Mouse (Mus musculus): ENCODE measurements around the gene Zfp691.
A peak's percentile ranks its signal among the peaks of the same experiment; 100 is the strongest.

Gene Zfp691

DNA sequence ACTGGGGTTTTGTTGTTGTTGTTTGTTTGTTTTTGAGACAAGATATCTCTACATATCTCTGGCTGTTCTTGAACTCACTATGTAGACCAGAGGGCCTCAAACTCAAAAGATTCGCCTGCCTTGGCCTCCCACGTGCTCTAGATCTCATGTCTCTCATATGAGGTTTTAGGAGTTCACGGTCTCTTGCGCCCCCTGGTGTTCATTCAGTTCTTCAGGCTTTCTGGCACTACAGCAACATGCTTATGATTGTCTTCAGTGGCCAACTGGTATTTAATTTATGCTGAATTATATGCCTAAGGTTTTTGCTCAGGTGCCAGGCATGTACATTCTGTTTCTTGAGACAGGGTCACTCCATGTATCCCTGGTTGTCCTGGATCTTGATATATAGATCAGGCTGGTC lies 6.3 kb downstream of the Zfp691 start:
- peak; percentile 60 to 64 for DNase-seq (ENCODE audit: low spot score in 2 of 2)

GRCm38 (mm10) chr4:119167068-119167467 lies 6.9 kb downstream of the Zfp691 start:
- no peak for DNase-seq (ENCODE audit: low spot score in 2 of 2)

- DNase-seq (ENCODE audit: low spot score in 2 of 2) = no peak
Observed at GRCm38 (mm10) chr4:119165916-119166315, 8.1 kb downstream of the Zfp691 start.

GRCm38 (mm10) chr4:119162990-119163389 lies 11.0 kb downstream of the Zfp691 start:
- DNase-seq (ENCODE audit: low spot score in 2 of 2) = no peak

DNA sequence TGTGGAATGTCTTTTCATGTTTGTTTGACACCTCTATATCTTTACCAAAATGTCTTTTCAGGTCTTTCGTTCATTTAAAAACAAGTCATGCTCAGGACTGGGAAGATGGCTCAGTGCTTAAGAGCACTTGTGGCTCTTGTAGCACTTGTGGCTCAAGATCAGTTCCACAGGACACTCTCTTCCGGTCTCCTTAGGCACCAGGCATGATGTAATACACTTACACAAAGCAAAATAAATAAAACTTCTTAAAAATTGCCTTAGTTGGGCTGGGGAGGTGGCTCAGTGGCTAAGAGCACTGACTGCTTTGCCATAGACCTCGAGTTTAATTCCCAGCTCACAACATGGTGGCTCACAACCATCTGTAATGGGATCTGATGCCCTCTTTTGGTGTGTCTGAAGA lies 12.6 kb downstream of the Zfp691 start:
- no peak for DNase-seq (ENCODE audit: low spot score in 2 of 2)

DNA sequence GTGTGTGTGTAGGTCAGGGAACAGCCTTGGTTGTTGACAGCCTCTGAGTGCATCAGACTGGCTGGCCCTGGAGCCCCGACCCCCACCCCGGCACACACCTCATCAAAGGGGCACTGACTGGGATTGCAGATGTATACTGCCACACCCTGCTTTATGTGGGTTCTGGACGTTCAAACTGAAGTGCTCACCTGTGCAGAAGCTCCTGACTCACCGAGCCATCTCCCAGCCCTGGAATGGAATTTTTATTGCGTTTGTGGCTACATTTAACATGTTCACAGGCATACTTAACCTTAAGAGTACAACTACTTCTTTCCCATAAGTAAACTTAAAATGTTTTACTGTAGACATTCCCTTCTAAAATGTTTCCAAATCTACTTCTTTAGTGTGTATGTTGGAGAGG lies 16.1 kb downstream of the Zfp691 start:
- no peak for DNase-seq (ENCODE audit: low spot score in 2 of 2)

DNA sequence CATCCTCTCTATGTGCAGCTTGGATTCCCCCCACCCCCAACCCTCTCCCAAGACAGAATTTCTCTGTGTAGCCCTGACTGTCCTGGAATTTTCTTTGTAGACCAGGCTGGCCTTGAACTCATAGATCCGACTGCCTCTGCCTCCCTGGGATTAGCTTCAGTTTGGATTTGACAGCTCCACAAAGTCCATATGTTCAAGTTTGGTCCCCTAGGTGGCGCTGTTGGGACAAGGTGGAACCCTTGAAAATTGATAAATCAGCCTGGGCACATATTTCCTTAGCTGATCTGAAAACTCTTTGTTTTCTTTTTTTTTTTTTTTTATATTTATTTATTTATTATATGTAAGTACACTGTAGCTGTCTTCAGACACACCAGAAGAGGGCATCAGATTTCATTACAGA lies 16.8 kb downstream of the Zfp691 start:
- peak in 1 of 2 experiments; percentile 47 for DNase-seq (ENCODE audit: low spot score in 2 of 2)

DNA sequence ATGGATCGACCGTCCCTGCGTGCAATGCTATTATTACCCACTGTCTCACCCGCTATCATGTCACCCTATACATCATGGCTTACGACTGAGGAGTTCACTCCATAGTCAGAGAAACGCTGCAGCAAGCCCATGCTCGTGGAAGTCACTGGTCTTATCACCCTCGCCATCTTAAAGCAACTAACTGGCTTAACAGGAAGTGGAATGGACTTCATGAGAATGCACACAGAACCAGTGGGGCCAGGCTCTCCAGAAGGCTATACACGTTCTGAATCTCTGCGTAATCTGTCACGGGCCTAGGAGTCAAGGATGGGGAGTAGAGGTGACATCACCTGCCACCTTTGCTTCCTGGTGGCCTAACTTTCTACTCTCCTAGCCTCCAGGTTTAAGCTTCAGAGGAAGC lies 25.3 kb downstream of the Zfp691 start:
- DNase-seq (ENCODE audit: low spot score in 2 of 2) = peak in 1 of 2 experiments; percentile 52

GRCm38 (mm10) chr4:119147347-119147746 lies 26.6 kb downstream of the Zfp691 start:
- DNase-seq (ENCODE audit: low spot score in 2 of 2) = no peak

DNA sequence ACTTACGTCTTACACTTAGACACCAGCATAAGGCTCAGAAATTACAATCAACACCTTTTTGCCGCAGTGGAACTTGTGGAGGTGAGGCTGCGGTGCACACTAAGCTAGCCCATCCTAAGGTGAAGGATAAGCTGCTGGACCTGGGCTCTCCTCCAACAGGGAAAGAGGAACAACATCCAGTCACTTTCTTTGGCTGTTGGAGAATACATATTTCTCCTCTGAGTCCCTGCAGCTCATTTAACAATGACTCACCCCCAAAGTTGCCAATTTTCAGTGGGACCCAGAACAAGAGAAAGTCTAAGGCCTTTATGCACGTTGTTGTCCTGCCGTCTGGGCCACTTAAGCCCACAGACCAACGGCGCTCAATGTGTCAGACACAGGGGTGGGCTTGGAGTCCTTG lies 27.2 kb downstream of the Zfp691 start:
- no peak for DNase-seq (ENCODE audit: low spot score in 2 of 2)

GRCm38 (mm10) chr4:119142230-119142871 lies 31.6 kb downstream of the Zfp691 start:
- DNase-seq (ENCODE audit: low spot score in 2 of 2) = no peak

GRCm38 (mm10) chr4:119141191-119141590 lies 32.8 kb downstream of the Zfp691 start:
- DNase-seq (ENCODE audit: low spot score in 2 of 2) = no peak

- DNase-seq (ENCODE audit: low spot score in 2 of 2) = no peak
Observed at GRCm38 (mm10) chr4:119140126-119140525, 33.9 kb downstream of the Zfp691 start.

- DNase-seq (ENCODE audit: low spot score in 2 of 2) = no peak
Observed at GRCm38 (mm10) chr4:119138776-119139175, 35.2 kb downstream of the Zfp691 start.

DNA sequence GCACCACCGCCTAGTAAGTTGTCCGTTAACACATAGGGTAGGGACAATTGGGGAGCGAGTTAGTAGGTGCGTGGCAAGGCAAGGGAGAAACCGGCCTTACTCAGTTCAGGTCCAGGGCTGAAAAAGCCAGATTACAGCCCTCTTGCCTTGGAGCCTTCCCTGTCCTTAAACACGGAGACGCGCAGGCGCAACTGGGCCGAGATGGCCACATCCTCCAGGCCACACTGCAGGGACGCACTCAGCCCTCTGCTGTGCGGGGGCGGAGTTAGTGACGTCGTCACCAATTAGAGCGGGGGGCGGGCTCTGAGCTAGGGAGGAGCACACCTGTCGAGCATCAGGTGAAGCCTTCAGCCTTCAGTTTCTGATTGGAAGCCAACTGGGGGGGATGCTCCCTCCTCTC lies 35.8 kb downstream of the Zfp691 start:
- DNase-seq (ENCODE audit: low spot score in 2 of 2) = peak; percentile 55 to 63

DNA sequence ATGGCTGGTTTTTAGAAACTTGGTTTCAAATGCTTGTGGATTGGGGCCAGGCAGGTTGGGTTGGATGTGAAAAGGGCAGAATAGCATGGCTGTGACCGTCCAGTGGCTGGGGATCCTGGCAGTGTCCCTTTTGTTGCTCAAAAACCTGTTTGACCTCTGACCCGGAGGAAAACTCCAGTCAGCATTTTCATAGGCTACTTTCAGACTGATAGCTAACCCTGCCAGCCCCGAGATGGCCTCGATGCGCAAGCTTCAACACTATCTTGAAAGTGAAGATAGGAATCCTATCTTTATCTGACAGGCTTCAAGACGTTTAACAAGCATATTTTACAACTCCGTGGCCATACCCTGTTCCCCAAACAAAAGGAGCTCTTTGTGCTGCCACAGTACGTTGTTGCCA lies 36.7 kb downstream of the Zfp691 start:
- no peak for DNase-seq (ENCODE audit: low spot score in 2 of 2)

DNA sequence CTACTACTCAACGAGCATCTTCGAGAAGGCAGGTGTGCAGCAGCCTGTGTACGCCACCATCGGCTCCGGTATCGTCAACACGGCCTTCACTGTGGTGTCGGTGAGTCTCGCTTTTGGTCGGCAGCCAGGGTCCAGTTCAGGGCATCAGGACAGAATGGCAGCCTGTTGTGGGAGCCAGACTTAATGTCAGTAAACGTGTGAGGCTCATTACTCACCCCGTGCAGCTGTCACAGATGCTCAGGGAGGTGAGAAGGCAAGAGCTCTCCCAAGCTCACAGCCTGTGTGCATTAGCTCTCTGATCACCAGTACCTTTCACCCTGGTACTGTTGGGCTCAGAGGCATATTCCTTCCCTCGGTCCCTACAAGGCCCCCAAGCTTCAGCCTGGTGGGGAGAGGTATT lies 40.1 kb downstream of the Zfp691 start:
- no peak for DNase-seq (ENCODE audit: low spot score in 2 of 2)

GRCm38 (mm10) chr4:119133306-119133705 lies 40.7 kb downstream of the Zfp691 start:
- DNase-seq (ENCODE audit: low spot score in 2 of 2) = no peak

DNA sequence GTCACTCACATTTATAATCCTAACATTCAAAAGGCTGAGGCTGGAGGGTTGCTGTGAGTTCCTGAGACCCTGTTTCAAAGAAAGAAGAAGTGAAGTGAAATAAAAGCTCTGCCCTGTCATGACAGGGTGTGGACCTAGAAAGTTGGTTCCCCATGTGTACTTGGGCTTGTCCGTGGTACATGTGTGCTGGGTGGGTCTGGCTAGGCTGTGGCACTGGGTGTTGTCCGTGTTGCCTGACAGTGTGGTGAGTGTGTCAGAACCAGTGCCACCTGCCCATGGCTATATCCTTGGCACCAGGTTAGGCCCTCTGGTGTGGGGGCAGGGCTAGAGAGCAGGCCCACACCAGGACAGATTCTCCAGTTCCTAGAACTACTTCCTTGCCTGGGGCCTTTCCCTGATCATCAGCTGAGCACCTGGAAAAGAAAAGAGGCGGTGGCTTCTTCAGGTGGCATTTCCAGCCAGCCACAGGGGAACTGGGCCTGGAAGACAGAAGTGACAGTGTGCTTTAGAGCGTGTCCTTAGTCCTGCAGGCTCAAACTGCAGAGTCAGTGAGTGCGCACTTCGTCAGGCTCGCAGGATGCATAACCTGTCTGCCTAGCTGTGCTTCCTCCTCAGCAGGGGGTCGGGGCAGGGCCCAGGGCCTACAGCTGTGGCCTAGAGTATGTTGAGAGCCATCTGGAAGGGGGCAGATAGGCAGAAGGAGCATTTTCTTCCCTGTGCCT lies 42.6 kb downstream of the Zfp691 start:
- no peak for DNase-seq (ENCODE audit: low spot score in 2 of 2)

DNA sequence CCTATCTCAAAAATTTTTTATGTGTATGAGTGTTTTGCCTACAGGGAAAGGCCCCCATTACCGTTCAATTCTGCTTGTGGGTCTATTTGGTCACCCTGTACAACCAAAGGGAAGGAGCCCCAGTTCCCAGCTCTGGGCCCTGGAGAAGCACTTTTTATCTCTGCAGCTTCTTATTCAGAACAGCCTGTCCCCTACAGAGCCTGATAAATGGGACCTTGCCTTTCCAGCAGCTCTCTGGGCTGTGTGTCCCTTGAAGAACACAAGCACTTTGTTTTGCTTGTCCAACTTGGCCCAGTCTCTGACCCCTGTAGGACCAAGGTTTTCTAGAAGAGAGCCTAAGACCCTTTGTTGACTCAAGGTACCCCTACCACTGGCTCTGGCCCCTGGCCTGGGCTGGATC lies 44.9 kb downstream of the Zfp691 start:
- no peak for DNase-seq (ENCODE audit: low spot score in 2 of 2)

GRCm38 (mm10) chr4:119128547-119128946 lies 45.4 kb downstream of the Zfp691 start:
- DNase-seq (ENCODE audit: low spot score in 2 of 2) = no peak

GRCm38 (mm10) chr4:119127229-119127628 lies 46.8 kb downstream of the Zfp691 start:
- no peak for DNase-seq (ENCODE audit: low spot score in 2 of 2)

- DNase-seq (ENCODE audit: low spot score in 2 of 2) = peak in 1 of 2 experiments; percentile 55
Observed at GRCm38 (mm10) chr4:119125577-119126270, 48.3 kb downstream of the Zfp691 start.
